Mouse (Mus musculus) adrenal gland, adult 2 months (tissue): ENCODE measurements at regions not wholly inside any gene's neighbourhood (a gene's known extent, or its start where the extent isn't known, plus 50 kb on each side); places are given as distances from the start of the nearest gene placed in this dataset.
A peak's percentile ranks its signal among the peaks of the same experiment; 100 is the strongest.

Experiments used
- DNase-seq: peaks from one replicate; pipeline ENCODE4 v3.0.0; 2021

DNA sequence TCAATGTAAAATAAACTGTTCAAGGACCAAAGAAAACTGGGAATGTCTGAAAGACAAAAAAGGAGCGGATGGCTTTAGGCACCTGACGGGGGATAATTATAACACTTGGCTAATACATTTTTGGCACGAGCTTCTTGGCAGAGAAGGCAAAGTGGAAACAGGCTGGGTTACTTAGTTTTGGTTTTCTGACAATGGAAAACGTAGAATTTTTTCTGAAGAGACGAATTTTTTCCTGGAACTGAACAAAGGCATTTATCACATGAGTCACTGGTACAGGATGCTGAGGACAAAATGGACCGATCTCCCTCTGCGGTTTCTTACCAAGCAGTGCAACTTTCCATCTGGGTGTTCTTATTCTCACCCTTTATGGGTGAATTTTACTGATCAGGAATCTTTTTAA, 143.2 kb upstream of the Slit3 start:
- DNase-seq = peak; percentile 27

- DNase-seq = peak; percentile 30
Observed at GRCm38 (mm10) chr11:34975771-34976302, 142.4 kb upstream of the Spdl1 start.

DNA sequence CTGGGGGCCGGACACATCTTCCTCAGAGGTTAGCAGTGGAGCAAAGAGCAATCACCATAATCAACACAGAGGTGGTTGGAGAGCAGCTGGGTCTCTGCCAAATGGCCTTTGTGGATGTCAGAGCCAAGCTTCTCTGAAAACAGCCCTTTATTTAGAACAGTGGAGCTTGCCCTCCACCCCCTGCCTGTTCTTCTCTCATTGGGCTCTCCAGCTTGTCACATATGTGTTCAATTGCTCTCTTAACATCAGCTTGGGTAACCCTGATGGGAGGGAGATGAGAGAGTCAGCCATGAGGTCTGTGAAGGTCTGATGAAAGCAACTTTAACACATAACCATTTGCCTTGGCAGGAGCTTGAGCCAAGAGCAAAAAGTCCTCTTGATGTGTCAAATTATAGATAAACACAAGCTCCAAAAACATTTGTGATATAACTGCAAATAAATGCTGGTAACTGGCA, 140.1 kb upstream of the Spdl1 start:
- DNase-seq = peak; percentile 11

DNA sequence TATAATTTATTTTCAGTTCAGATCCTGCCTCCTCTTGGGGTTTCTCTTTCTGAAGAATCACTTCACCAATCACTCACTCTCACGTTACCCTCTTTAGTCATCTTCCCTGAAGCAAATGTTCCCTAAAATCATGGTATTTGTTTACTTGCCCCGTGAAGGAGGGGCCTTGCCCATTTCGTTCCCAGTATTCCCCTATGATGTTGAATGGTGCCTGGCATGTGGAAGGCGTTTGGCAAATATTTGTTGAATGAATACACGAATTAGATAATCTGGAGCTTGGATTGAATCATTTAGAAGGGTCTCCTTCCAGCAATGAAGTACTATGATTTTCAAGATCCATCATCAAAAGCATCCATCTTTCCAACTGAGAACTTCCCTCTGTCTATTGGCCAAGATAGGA, 139.6 kb upstream of the Spdl1 start:
- no peak for DNase-seq

GRCm38 (mm10) chr11:34959291-34959690, 125.8 kb upstream of the Spdl1 start:
- no peak for DNase-seq

GRCm38 (mm10) chr11:34941486-34942456, 108.3 kb upstream of the Spdl1 start:
- no peak for DNase-seq

DNA sequence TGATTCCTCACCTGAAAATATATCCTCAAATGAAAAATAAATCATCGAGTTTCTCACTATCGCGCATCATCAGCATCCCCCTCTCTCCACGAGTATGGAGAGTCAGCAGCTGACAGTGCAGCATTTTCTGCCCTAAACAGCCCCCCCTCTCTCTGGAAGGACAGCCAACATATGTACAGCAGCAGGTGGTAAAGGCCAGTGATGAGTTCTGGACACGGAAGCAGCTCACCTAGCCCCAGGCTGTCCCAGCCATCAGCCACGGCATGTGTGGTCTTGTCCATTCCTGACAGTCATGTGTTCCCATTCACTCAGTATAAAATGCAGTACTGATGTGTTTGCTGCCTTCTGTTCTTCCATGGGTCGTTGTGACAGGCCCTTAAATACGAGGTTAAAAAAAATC, 106.7 kb upstream of the Spdl1 start:
- no peak for DNase-seq

DNA sequence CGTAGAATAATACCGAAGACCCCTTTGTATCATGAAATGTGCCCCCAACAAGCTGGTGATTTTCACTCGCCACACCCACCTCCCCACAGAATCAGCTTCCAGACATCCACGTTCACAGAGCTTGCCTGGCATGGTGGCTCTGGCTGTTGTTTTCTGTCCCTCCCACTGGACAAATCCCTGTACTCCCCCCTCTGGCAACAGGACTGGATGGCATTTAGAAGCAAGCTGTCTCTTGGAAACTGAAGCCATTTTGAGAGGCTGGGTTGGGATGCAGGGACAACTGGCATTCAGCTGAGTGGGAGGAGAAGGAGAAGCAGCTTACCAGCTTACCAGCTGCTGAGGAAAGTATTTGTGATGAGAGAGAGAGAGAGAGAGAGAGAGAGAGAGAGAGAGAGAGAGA, 105.6 kb upstream of the Spdl1 start:
- DNase-seq = no peak

- no peak for DNase-seq
Observed at GRCm38 (mm10) chr11:34932191-34932590, 98.8 kb upstream of the Spdl1 start.

- DNase-seq = no peak
Observed at GRCm38 (mm10) chr11:34917175-34917574, 83.7 kb upstream of the Spdl1 start.

GRCm38 (mm10) chr11:34909841-34910240, 76.4 kb upstream of the Spdl1 start:
- no peak for DNase-seq

DNA sequence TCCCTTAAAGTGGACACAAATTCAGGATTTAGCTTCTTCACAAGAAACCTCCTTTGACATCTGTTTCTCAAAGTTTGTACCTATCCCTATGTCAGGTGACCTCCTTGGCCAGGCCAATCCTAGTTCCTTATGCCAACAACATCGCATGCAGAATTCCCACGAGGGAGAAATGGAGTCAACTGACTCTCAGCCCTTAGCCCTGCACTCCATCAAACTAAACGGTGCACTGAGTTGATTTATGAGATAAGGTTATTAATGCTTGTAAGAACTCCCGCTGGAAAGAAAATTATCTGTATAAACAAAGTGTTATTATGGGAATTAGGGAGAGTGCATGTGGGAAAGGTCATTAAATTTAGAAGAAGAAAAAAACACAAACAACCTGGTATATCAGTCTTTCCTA, 70.8 kb upstream of the Spdl1 start:
- DNase-seq = no peak

- no peak for DNase-seq
Observed at GRCm38 (mm10) chr11:34899400-34899799, 66.0 kb upstream of the Spdl1 start.

DNA sequence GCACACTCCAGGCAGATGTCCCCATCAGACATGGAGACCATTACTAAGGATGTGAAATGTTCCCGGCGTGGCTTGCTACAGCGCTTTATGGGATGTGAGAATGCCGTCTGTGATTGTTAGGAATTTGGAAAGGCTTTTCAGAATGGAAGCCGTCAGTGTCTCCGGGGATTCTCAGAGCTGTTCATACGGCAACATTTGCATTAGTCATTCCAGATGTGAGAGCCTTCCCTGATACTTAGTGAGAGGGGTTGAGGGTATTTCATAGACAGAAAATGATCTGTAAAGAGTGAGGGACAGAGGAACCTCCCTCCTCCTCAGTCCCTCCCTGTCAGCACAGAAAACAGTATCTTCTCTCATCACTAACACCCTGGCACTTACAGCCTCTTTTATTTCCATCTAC, 62.2 kb upstream of the Spdl1 start:
- DNase-seq = no peak

DNA sequence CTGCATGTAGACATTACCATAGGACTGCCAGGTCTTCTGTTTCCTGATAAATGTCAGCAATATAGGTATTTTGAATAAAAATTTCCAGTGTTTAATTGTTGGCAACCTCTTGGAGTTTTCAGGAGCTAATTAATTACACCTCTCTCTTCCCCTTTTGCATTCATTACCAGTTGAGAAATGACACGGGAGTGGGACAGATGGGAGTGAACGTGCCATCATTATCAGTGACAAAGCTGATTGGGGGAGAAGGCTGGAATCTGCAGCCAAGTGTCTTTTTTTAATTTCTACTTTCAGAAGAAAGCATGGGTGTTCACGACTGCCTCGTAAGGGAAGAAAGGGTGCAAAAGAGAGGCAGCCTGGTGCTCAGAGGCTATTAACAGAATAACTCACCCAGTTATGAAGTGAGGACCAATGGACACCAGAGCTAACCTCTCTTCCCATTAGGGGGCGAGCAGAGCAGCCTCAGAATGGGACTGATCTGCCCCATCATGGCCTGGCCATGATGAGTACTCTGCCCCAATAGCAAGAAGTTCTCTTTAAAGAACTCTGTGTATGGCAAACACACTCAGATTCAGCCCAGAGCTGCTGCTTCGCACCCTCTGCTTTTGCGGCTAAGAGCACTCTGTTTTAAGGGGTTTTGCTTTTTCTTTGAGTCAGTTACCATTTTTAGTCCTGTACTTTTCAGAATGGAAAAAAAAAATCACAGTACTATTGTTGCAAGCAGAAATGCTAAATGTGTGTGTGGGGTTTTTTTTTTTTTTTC, 55.1 kb upstream of the Spdl1 start:
- DNase-seq = no peak

DNA sequence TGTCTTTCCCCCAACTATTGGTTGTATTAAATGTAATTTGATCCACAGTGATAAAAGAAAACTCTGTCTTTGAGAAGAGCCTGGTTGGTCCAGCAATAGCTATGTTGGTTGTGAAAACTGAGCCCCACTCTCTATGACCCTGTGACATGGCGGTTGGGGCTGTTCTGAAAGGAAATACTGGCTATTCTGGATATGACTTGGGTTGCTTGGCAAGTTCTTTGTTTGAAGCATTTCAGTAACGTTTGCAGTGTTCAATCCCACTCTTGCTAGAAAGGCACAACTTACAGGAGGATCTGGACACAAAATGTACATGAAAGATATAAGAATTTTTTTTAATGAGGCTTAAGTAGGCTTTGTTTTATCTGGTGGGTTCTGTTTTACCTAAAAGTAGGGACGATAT, 54.1 kb upstream of the Spdl1 start:
- DNase-seq = no peak
